Mouse (Mus musculus) embryo, embryonic 9.5 days (tissue): ENCODE results near the gene Prps1.
"Not testable (repeated sequence)": the region's sequence is repeated elsewhere in the genome, so short reads cannot be mapped to it uniquely, and the experiment has no call there.

Experiments used
- DNase-seq: peaks from one replicate; pipeline ENCODE4 v3.0.0-alpha.2; 2017; ENCODE audit errors: extremely low spot score

Gene Prps1

GRCm38 (mm10) chrX:140501401-140502301 is 45.2 kb downstream of the Prps1 start:
- DNase-seq = no peak

- DNase-seq = peak; percentile 65
These were observed 47.5 kb downstream of the Prps1 start for GRCm38 (mm10) chrX:140503905-140504304.

GRCm38 (mm10) chrX:140505497-140506238 is 49.3 kb downstream of the Prps1 start:
- no peak for DNase-seq

DNA sequence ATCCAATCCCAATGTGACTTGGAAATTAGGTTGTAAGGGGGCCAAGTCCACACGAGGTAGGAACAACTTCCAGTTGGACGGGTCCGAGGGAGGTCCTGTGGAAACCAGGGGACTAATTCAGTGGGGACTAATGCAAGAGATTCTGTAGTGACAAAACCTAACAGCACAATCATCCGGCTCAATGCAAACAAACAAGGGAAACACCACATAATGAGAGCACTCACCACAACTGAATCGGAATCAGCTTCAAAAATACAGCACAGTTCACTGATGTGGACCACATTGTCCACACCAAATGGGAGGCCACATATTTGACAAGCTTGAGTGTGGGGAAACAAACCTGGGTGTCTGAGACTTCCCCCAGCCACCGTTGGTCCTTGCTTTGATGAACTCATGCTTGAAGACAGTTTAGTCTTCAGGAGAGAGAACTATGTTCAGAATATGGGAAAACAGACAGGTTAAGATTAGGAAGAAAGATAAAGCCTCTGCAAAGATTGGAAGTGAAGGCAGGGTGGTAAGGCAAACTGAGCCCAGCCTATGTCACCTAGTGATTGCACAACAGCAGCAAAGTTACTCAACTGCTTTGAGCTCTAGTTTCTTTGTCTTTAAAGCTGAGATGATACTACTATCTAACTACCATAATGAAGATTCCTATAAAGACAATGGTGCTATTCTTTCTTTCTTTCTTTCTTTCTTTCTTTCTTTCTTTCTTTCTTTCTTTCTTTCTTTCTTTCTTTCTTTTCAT is 50.2 kb downstream of the Prps1 start:
- DNase-seq = no peak

DNA sequence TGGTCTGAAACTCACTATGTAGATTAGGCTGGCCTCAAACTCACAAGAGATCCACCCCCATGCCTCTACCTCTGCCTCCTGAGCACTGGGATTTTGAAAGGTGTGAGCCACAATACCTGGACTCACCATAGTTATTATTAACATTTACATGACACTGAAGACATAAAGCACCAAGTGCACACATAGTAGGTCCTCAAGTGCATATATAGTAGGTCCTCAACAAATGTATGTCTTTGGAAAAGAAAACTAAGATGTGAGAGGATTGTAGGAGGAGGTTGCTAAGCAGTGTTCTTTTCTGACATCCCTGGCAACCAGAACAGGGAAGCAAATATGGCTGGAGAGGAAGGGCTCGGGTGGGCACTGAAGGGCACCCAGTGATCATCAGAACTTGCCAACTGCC is 51.0 kb downstream of the Prps1 start:
- no peak for DNase-seq

GRCm38 (mm10) chrX:140508791-140509190 is 52.4 kb downstream of the Prps1 start:
- not testable (repeated sequence) for DNase-seq

DNA sequence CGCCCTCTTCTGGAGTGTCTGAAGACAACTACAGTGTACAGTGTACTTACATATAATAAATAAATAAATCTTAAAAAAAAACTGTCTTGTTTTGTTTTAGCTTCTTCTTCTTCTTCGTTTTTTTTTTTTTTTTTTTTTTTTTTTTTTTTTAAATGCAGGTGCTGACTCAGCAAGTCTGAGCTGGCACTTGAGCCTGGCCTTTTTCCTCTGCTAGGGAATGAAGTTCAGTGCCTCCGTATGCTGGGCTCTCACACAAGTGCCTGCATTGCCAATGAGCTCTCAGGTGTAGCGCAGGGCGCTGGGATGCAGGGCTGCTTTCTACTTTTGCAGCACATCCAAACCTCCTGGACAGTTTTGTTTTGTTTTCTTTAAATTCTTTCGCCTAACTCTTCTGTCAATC is 53.4 kb downstream of the Prps1 start:
- DNase-seq = no peak

- DNase-seq = peak; percentile 28
These were observed 54.5 kb downstream of the Prps1 start for GRCm38 (mm10) chrX:140510696-140511429.

GRCm38 (mm10) chrX:140511687-140512651 is 55.6 kb downstream of the Prps1 start:
- DNase-seq = no peak

DNA sequence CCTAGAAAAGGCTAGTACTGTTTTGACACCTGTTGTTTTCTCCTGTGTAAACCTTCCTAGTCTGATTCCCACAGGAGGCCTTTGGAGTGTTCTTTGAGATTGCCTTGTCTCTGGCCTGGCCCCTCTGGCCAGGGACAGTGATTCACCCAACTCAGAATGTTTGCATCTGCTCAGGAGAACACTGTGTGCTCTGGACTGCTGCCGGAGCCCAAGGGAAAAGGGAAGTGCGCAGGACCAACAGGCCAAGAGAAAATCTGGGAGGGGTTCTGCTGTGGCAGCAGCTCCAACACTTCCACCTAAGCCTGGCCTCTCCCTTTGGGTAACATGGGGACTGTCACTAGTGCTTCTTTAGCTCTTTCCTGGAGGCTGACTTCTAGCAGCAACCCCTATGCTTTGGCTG is 57.0 kb downstream of the Prps1 start:
- DNase-seq = no peak

DNA sequence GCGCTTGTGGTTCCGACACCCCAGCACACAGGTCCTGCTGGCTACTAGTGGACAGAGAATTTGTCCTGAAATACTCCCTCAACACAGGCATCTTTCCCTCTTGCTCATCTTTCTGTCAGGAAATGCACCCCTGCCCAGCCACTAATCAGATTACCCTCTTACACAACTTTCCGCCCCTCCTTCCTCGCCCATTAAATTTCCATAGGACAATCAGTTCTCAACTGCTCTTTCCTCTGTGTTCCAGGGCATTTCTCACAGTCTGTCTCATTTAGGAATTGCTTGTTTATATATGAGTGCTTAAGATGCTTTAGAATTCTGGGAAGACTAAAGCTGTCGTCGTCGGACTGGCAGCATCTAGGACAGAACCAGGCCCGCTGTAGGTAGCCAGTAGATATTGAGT is 61.9 kb downstream of the Prps1 start:
- no peak for DNase-seq

GRCm38 (mm10) chrX:140520146-140521102 is 64.0 kb downstream of the Prps1 start:
- peak; percentile 75 for DNase-seq

GRCm38 (mm10) chrX:140522071-140522765 is 65.8 kb downstream of the Prps1 start:
- no peak for DNase-seq

GRCm38 (mm10) chrX:140524231-140524630 is 67.8 kb downstream of the Prps1 start:
- DNase-seq = no peak
